Mouse (Mus musculus): ENCODE measurements around the gene Naga. TPM values are rescaled to one million over a fixed set of nuclear protein-coding genes. Genes with fewer than 3 reads are reported as not detected.

Naga gene
- total RNA-seq, 2 experiments from 2014 or later, result 32.0 to 33.3 TPM

Other genes with a start within 250 kb of the Naga start
- 1 to 10 TPM; 4.4 to 6.4 TPM for gene Ccdc134, start 211.0 kb downstream of the Naga start, total RNA-seq (2021)
- 10 to 100 TPM; 20.5 to 21.8 TPM for gene Srebf2, start 191.7 kb downstream of the Naga start, total RNA-seq (2021)
- under 1 TPM; 0.13 to 0.20 TPM for gene Shisa8, start 126.1 kb downstream of the Naga start, total RNA-seq (2021)
- under 1 TPM in 1 of 2 experiments, not detected in 1; 0.36 TPM for gene Tnfrsf13c, start 114.6 kb downstream of the Naga start, total RNA-seq (2021)
- gene Cenpm, start 94.2 kb downstream of the Naga start, total RNA-seq (2021), result under 1 TPM; 0.36 to 0.78 TPM
- not detected for gene 1500009C09Rik, start 86.5 kb downstream of the Naga start, total RNA-seq (2021)
- under 1 TPM; 0.31 to 0.87 TPM for gene Sept3, start 64.0 kb downstream of the Naga start, total RNA-seq (2021)
- not detected for gene Wbp2nl, start 40.0 kb downstream of the Naga start, total RNA-seq (2021)
- gene Pheta2, start within 50 bp of the Naga start, total RNA-seq (2021), result 1 to 10 TPM in 1 of 2 experiments, under 1 TPM in 1; 0.70 to 1.4 TPM
- gene Smdt1, start within 50 bp of the Naga start, total RNA-seq (2021), result 100 to 1,000 TPM; 203 to 204 TPM
- 100 to 1,000 TPM; 683 to 734 TPM for gene Ndufa6, start 15.4 kb upstream of the Naga start, total RNA-seq (2021)
- gene Cyp2d22, start 41.3 kb upstream of the Naga start, total RNA-seq (2021), result 10 to 100 TPM; 21.5 to 25.4 TPM
- under 1 TPM; 0.21 to 0.22 TPM for gene Cyp2d11, start 55.1 kb upstream of the Naga start, total RNA-seq (2021)
- gene Cyp2d10, start 68.3 kb upstream of the Naga start, total RNA-seq (2021), result not detected
- not detected for gene Cyp2d9, start 94.5 kb upstream of the Naga start, total RNA-seq (2021)
- gene Cyp2d12, start 216.1 kb upstream of the Naga start, total RNA-seq (2021), result not detected

Data from heart, postnatal 25 days (tissue).